Mouse (Mus musculus) G1E (cell line): ENCODE data around the gene Rsg1.

Experiments used
- CTCF ChIP-seq: IDR thresholded peaks from 2 replicates; pipeline ENCODE4 v1.5.1; 2012; ENCODE audit warnings: low read depth, low read length, inconsistent platforms, mixed read lengths
- GATA1 ChIP-seq: IDR thresholded peaks from 2 replicates; pipeline ENCODE4 v1.6.1; 2012; ENCODE audit warnings: borderline replicate concordance, low read length, inconsistent platforms, mixed read lengths
- GATA2 ChIP-seq: IDR thresholded peaks from 2 replicates; pipeline ENCODE4 v1.6.1; 2012; ENCODE audit warnings: low read depth, low read length, inconsistent platforms, borderline replicate concordance
- POLR2AphosphoS5 ChIP-seq: IDR thresholded peaks from 2 replicates; pipeline ENCODE4 v1.6.1; 2012; ENCODE audit warnings: low read depth, low read length, inconsistent platforms; ENCODE audit not compliant: insufficient replicate concordance
- TAL1 ChIP-seq: conservative IDR thresholded peaks from 2 replicates; pipeline ENCODE4 v1.6.1; 2012; ENCODE audit warnings: low read depth, low read length, inconsistent platforms, mixed read lengths

DNA sequence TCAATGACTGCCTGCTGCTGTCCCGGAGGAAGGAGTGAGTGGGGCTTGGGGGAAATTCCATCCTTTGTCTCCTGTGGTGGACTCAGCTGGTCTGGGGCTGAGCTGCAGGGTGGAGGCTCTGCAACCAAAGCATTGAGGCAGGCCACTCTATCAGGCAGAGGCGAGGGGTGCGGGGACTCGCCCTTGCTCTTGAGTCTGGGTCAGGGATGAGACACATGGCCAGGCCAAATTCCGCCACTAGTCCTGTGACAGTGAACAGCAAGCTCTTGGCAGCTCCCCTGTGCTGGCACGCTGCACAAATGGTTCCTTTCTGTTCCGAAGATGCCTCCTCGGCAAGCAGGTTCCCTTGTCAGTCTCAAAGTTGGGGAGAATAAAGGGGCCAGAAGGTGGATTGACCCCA is 37.3 kb downstream of the Rsg1 start:
- TF ChIP-seq CTCF (no peak), TAL1 (no peak), GATA1 (no peak), GATA2 (no peak), POLR2AphosphoS5 (no peak)
